Mouse (Mus musculus): ENCODE measurements around the gene Acadsb.

Acadsb gene

GRCm38 (mm10) chr7:131465117-131465601 lies 54.8 kb downstream of the Acadsb start:
- DNase-seq (ENCODE audit: extremely low read depth, insufficient read length, low spot score): no peak

- no peak for DNase-seq (ENCODE audit: extremely low read depth, insufficient read length, low spot score)
Measured at GRCm38 (mm10) chr7:131465735-131466134, 55.3 kb downstream of the Acadsb start.

- no peak for DNase-seq (ENCODE audit: extremely low read depth, insufficient read length, low spot score)
Measured at GRCm38 (mm10) chr7:131467312-131467711, 56.9 kb downstream of the Acadsb start.

- peak; percentile 5 for DNase-seq (ENCODE audit: extremely low read depth, insufficient read length, low spot score)
Measured at GRCm38 (mm10) chr7:131469506-131469905, 59.1 kb downstream of the Acadsb start.

- DNase-seq (ENCODE audit: extremely low read depth, insufficient read length, low spot score): no peak
Measured at GRCm38 (mm10) chr7:131471551-131471950, 61.1 kb downstream of the Acadsb start.

- DNase-seq (ENCODE audit: extremely low read depth, insufficient read length, low spot score): no peak
Measured at GRCm38 (mm10) chr7:131477140-131477539, 66.7 kb downstream of the Acadsb start.

GRCm38 (mm10) chr7:131478403-131478802 lies 68.0 kb downstream of the Acadsb start:
- DNase-seq (ENCODE audit: extremely low read depth, insufficient read length, low spot score): no peak
